Mouse (Mus musculus): ENCODE results near the gene Rufy2.

GRCm38 (mm10) chr10:62948551-62948950 lies 31.5 kb upstream of the Rufy2 start:
- TF ChIP-seq MAX (IDR thresholded peaks at IDR 0.05; ENCODE audit: low read depth) = no peak
- TF ChIP-seq POLR2AphosphoS2 (IDR thresholded peaks at IDR 0.05; ENCODE audit: insufficient read length, low read depth) = no peak
